Mouse (Mus musculus) heart, postnatal 0 days (tissue): ENCODE results near the gene Dtnbp1.

Experiments used
- CTCF ChIP-seq: IDR thresholded peaks from 2 replicates; pipeline ENCODE4 v1.5.1; 2016; ENCODE audit warnings: antibody characterized with exemption, control low read depth, low read depth
- EP300 ChIP-seq: IDR thresholded peaks from 2 replicates; pipeline ENCODE4 v1.6.1; 2016; ENCODE audit warnings: antibody characterized with exemption, low read depth

DNA sequence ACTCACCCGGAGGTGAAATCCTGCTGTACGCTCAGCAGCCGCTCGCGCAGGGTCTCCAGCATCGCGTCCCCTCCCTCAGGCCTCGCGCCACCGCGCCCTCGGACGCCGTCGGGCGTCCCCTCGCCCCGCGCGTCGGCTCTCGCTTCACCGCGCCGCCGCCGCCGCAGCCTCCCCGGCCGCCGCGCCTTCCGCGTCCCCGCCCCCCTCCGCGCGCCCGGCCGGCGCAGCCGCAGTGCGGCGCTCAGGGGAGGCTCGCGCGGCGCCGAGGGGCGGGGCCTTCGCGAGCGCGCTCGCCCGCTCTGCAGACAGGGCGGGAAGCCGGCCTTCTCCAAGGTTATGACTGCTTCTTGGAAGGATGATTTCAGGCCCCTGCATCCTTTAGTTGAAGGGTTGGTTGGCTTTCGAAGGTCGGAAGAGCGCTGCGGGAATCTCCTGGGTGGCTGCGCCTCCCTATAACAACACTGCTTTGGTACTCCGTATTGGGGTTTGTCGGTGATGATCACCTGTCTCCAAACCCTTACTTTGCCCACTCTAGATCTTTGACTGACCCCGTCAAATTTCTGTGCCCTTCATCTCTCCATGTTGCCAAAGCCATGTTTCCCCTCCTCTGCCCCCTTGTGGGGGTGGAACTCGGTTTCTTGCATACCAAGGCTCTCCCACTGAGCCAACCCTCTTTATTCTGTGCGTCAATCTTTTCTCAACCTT, at the start of gene Dtnbp1:
- TF ChIP-seq CTCF (peak; percentile 21), EP300 (no peak)
